Mouse (Mus musculus) layer of hippocampus, adult 9-11 months (tissue): ENCODE data around the gene Tmem170b.

ENCODE experiments used
- DNase-seq: peaks from one replicate; pipeline ENCODE4 v3.0.0; 2022

The Tmem170b gene

DNA sequence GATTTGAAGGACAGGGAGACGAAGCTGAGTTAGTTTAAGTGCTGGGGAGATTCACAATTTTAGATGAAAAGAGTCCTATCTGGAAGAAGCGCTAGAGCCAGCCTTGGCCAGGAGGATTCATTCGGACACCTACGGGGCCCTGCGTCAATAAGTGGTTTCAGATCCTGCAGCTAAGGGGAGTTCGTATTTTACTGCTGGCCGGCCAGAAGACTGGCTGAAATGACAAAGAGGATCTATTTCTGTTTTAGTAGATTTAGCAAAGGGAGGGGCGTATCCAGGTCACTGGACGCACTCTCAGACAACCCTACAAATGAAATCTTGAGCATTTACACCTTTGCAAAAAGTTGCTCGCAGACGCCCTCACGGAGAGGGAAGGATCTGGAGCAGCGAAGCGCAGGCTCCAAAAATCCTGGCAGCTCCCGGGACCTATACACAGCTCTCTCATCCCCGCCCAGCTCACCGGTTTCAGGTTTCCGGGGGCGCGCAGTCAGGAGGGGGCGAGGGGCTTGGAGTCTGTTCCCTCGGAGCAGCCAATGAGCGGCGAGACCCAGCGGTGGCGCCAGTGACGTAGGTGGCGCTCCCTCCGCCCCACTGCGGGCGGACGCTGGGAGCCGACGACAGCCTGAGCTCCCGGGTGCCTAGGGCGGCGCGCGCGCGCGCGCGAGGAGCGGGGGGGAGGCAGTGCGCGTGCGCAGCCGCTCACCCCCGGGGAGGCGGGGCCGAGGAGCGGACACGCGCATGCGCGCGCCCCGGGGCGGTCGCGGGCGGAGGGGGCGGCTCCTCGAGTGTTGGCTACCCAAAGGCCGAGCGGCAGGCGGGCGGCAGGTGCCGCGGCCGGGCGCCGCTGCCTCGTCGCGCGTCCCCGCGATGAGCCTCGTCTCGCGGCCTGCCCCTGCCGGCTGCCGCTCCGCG, at the start of gene Tmem170b:
Gene Tmem170b, plus strand, starts transcription at position 809 of the 912 bp plus-strand sequence.
- DNase-seq, result peak; percentile 98

DNA sequence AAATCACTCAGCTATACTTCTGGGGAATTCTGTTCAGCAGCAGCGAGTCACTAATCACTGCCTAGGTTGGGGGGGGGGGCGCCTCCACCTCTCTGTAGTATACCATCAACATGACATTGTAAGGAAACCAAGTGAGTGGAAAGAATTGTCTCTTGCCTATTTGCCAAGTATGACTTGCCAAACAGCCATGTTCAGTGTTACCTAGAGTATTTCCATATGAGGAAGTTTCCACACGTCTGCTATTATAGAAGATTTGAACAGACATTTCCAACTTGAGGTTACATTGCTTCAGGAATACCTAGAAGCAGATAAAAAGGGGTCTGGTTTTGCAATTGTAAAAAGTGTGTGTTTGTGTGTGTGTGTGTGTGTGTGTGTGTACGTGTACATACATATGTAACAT, 44.7 kb upstream of the Tmem170b start:
- DNase-seq, result no peak

DNA sequence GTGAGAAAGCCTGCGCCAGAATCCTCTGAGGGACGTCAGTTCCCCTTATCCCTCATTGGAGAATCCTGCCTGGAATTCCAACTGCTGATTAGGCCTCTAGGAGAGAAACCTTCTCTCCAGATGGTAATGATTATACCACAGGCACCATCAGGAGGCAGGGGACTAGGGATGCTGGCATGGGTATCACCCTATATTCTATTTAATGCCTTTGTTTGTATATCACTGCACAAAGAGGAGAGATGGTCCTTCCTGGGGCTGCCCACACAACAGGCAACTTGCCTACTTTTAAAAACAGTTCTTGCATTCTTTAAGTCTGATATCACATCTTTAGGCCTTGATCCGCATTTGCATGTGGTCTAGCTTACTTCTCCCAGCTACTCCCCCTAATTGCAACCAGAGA, 37.3 kb upstream of the Tmem170b start:
- DNase-seq, result no peak

DNA sequence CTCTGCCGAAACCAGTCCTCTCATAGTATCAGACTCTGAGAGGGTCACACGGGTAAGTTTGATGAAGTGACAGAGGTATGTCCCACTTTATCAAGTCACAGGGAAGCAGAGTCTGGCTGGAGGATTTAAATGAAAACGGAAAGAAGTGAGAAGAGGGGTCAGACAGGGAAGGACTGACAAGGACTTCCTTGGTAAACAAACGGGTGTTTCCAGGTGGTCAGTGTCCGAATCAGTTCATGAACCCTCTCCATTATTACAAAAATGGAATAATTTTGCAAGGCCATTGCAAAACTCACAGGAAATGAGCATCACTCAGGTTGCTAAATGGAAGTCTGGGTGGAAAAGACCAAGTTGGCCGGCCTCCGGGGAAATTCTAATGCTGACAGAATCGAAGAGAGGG, 36.8 kb upstream of the Tmem170b start:
- no peak for DNase-seq

DNA sequence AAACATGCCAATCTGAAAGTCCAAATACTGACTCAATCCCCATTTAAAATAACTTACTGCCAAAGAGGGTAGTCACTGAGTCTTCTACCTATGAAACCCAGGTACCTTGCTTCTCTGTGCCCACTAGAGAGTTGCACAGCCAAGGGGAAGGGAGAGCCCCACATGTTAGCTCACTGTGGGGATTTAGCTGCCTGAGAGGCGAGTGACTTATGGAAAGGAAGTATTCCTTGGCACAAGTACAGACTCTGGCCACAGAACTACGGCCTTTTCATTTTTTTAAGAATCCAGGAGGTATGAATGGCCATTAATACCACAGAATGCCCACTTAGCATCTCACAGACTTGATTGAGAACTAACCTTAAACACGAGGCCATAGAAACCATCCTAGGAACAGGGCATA, 35.9 kb upstream of the Tmem170b start:
- no peak for DNase-seq

DNA sequence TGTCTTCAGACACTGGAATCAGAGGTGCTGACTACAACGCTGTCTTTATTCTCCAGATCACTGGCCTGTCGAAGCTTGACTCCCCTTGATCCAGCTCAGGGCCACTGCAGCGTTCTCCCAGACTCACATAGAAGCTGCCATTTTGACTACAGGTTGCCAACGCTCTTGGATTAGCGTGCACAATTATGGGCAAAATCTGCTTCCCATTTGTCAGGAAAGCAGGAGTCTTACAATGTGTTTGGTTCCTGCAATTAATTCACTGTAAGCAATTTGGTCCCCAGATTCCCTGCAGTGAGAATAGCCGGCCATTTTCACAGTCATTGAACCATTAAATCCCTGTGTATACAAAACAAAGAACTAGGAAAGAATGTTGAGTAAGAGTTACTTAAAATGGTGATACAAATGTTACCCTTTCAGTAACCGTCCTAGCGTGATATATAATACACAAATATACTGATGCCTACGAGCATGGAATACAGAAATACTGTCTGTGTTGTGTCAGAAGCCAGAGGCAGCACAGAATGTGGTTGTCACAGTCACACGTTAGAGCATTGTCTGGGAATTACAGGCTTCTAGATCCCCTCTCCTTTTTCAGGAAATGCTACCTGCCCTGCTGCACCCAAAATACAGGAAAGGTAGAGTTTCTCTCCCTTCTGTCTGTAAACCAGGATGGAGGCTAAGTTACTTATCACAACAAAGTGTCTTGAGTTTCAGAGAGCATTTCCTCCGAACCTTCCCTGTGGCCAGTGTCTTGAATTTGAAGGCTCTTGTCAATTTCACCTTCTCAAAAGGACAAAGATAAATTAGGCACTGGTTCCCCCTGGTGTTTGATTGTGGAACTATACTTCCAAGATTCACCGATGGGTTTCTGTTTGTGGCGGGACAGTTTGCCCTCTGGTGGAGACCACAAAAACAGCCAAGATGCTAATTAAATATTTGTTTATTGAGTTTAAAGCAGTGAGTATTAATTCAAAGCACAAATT, 34.0 kb upstream of the Tmem170b start:
- DNase-seq, result peak; percentile 86

DNA sequence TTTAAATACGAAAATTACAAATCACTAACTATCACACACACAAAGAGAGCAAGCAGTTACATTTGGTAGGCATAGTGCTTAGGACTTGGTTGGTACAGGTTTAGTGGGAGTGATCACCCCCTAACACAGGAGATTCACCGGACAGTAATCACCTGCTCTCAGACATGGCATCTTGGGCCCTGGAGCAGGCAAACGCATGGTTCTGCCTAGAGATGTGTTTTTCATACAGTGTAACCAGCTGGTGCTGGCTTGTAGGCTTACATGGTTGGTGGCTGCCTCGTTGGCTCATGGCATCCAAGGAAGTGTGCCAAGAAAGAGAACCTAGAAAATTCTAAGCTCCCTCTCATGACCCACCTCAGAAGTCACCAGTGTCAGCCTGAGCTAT, 33.4 kb upstream of the Tmem170b start:
- no peak for DNase-seq

DNA sequence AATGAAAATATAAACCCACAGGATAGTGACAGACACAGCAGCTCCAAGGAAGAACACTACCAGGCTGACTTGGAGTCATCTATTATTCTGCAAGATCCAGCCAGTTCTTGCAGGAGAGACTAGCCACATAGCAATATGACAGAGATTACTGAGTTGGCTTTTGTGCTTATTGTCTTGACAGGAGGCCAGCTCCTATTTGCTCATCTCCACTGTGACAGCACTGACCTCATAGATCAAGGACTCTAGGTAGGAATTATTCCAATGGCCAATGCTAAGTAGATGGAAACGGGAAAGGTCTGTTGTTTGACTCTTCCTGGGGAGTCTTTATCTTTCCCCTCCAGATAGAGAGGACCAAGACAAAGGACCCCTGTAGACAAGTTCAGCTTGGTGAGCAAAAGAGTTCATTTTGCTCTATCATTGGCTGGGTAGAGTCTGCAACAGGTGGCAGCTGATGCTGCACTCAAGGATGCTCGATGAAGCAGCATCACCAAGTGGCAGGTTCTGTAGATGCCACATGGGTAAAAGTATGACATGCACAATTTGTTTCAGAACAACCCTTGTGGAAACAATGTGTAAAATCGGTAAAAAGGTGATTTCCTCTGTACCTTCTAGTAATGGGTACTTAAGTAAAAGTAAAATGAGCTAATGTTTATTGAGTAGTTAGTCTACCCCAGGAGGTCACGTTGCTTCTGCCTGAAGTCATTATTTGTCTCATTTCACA, 32.4 kb upstream of the Tmem170b start:
- DNase-seq, result no peak

DNA sequence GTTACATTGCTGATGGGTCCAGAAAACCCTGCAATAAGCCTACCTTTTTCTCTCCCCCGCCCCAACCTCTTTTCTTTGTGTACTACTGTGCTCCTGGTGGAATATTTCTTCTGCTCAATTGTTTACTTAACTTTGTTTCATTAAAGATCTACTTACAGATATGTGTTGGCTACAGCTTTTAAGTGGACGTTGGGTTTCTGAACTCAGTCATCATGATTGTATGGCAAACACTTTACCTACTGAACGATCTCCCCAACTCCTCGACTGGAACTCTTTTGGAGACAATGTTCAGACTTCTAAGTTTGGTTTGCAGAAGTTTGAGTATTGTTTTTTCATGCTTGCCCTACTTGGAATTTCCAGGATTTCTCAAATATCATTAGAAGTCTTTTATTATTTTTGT, 24.6 kb upstream of the Tmem170b start:
- DNase-seq, result no peak

DNA sequence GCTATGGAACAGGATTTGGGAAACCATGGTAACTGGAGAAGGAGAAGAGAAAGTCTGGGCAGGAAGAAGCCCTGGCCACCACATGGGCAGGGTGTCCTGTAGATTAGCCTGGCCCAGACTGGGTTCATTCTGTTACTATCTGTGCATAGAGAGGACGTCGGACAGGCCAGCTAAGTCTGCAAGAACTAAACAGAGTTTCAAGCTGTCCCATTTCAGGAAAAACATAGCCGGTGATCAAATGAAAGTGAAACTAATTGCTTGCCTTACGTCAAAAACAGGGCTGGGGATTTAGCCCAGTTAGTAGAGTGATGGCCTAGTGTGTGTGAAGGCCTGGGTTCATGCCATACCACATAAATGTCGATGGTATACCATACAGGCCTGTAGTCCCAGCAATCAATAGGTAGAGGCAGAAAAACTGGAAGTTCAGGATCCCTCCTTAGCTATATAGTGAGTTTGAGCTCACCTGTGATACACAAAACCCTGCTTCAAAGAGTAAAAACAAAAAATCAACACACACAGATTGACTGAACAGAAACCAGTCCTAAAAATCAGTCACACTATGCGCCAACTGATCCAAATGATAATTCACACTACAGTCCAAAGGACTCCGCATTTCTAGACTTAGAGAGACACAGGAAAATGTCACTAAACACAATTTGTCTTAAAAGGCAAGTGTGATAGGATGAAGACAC, 21.9 kb upstream of the Tmem170b start:
- no peak for DNase-seq

DNA sequence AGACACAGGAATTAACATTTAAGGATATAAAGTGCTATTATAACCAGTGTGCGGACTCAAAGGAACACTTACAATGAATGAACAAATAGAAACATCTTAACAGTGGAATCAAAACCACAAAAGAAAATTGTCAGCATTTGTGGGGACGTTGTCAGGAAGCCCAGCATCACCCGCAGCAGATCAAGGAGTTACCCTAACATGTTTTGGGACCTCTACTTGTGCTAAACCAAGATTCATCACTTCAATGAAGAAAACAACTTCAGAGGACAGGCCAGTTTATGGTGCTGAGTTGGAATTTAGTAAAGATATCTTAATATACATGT, 21.4 kb upstream of the Tmem170b start:
- no peak for DNase-seq

DNA sequence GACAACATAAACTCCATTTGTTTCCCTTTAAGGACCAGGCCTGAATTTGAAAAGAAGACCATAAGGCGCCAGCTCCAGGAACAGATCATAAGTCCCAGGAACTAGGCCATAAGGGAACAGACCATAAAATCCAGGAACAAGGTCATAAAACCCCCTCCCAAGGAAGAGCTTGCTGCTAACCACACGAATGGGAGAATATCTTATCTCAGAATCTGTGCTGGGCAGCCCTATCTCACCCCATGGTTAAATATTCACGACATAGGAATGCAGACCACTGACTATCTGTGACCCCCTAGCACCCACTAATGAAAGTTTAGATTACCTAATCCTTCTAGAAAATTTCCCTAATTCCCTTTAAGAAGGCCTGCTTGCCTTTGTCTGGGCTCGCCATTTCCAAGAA, 20.8 kb upstream of the Tmem170b start:
- DNase-seq, result no peak

DNA sequence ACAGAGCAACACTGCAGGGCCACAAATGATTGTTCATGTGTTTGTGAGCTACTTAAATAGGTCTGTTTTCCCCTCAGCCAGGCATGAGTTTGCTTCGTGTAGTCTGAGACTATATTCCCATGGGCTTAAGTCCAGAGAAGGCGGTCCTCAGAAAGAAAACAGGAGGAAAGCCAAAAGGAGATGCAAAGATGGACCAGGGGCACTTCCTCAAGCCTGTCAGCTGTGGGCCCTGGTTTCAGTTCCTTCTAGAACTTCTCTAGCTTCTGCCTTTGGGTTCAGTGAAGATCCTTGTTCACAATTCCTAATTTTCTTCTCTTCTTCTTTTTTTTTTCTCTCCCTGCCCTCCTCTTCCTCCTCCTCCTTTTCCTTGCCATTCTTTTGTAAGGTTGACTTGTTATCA, 9.0 kb upstream of the Tmem170b start:
- DNase-seq, result peak; percentile 43

DNA sequence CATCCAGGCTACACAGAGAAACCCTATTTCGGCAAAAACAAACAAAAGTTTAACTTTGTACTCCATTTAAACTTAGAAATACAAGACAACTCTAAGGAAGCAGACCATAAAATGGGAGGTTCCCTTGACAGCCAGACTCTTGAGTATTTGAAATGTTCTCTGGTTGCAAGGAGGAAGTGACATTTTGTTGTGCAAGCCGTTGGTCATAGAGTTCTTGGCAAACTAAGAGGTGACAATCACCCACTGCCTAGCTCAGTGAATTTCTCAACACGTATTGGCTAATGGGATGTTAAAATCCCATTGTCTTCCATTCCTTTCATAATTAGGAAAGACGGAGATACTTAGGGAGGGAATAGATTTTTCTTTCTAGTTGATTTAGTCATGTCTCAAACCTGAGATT, 5.7 kb upstream of the Tmem170b start:
- DNase-seq, result peak; percentile 54

DNA sequence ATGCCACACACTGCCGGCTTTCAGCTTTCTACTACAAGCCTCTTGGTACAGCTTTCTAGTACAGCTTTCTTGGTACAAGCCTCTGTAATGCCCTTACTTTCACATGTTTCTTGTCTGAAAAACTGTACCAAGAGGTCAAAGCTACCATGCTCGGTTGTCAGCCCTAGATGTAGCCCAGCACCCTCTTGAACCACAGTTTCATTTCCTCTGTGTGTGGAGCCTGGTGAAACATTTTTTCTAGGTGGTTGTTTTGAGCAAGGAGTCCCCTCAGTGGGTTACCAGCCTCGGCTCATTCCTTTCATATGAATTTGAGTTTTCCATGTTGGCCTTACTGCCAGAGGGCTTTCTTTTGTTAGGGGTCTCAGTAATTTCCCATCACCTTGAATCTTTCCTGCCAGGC, 4.7 kb upstream of the Tmem170b start:
- DNase-seq, result no peak

DNA sequence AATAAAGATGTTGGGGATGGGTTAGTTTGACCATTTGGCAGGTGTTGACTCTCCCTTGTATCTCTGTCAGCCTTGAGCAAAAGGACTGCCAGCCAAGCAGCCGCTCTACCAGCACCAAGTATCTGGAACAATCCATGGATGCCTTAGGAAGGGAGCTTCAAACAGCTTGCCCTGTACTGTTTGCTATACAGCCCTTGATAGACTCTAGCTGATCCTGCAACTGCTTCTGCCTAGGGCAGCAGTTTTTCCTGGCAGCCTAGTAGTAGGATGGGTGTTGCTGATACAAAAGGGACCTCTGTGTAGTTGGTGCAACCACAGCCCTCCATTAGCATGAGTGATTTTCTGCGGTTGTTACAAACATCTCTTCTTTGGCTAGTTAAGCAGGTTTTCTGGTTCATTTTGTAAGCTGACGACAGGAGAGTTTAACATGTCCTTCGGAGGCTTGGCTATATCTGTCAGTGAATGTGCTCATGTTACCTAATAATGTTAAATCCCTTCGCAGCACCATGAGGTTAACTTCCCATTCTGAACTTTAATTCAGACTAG, 1.7 kb upstream of the Tmem170b start:
- no peak for DNase-seq

DNA sequence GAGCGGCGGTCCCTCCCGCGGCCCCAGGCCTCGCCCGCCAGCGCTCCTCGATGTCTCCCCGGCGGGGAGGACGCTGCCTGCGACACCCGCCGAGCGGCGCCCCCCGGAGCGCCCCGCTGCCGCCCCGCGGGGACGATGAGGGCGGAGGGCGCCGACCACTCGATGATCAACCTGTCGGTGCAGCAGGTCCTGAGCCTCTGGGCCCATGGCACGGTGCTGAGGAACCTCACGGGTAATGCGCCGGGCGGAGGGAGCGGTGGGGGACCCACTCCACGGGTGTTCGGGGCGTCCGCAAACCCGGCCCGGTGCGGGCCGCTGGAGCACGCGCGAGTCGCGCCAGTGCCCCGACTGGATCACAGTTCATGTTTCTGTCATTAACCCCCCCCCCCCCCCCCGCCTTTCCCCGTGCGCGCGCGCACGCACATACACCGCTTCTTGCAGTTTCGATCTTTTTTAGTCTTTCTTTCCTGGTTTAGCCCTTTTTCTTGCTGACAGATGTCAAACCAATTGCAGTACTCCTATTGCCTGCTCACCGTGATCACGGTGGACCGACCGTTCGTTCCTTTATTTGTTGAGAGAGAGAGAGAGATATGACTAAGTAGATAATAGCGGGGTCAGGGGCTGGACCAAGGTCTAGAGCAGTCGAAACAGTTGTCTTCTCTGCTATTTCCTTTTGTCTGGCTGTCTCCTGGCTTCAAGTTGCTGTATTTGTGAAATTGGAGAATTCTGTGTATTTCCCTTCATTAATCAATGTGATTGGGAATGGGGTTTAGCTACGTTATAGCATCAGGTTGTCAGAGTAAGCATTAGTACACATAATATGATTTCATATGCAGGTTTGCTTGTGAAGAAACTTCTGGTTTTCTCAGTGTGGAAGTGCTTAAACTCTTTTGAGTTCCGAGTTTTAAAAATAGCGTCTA, 634 bp downstream of the Tmem170b start:
- DNase-seq, result peak; percentile 55

DNA sequence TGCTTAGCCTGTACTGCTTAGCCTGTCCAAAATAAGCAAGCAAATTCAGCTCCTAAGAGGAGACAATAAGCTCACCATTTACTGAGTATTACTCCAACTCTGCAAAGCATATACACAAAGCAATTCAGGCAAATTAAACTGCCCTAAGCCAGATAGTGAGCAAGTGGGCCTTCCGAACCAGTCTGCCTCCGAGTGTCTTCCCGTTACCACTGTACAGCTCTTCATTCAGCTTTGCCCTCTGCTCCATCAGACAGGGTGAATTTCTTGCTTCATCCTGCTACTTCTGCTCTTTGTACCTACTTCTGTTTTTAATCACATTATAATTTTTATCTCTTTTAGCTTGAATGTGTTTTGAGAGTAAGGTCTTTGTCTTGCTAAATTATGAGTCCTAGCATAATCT, 1.9 kb downstream of the Tmem170b start:
- no peak for DNase-seq

DNA sequence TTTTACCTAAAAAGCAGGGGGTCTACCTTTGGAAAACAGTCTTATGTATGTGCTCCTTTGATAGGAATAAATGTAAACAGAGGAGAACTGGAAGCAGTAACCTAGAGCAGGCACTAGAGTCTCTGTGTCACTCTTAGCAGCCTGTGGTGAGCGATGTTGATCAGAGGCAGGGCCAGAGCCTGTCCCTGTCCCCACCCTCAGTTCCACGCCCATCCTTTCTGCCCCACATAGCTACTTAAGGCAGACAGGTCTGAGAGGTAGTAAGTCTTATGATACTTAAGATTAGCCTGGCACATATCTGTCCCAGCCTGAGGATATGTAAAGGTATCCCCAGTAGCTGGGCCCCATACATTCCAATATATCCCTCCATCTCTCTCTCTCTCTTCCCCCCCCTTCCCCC, 2.9 kb downstream of the Tmem170b start:
- DNase-seq, result no peak

DNA sequence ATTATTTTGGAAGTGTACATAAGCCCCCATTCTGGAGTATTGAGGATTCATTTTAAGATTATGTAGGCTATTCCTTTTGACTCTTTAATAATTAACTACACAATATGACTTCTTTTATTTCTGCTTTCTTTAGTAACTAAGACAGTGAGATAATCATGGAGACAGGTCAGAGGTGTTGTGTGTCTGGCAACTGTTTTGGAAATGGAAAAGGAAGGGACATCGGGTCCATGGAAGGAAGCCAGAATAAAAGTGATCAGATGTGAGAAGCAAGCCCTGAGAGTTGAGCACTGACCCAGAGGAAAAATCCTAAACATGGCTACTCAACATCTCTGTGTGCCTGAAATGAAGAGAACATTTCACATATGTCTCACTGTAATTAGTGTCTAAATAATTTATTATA, 5.3 kb downstream of the Tmem170b start:
- DNase-seq, result no peak

DNA sequence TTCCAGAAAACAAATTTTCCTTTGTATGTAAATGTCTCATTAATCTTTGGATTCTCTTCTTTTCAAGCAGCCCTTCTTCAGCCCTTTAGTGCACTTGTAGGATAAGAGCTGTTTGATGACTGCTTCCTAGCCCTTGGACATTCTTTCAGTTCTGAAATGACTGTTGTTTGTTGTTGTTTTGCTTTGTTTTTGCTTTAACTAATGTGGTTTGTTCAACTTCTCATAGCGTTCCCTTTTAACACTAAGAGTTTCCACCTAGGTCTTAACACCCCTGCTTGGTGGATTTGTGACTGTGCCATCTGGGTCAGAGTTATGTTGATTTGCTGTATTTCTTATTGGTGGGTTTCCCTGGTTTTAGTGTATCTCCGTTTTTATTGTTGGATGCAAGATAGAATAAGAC, 8.8 kb downstream of the Tmem170b start:
- no peak for DNase-seq
